Mouse (Mus musculus): ENCODE measurements around the gene Ncapg2. TPM values are rescaled to one million over a fixed set of nuclear protein-coding genes. Genes with fewer than 3 reads are reported as not detected.

Ncapg2 gene
- total and polyA plus RNA-seq, 3 experiments, result 89.3 to 102 (median 95.2) TPM

- H3K4me1 ChIP-seq (ENCODE audit: control insufficient read depth in 1 of 2, insufficient read depth in 2 of 2, low read length in 2 of 2), result no peaks in the 10 kb centered on the region
- DNase-seq (ENCODE audit: low read depth, low spot score), result no peak
- H3K79me2 ChIP-seq (ENCODE audit: control insufficient read depth, insufficient read depth, low read length, poor library complexity), result no peaks in the 10 kb centered on the region
- no peaks in the 10 kb centered on the region for H3K36me3 ChIP-seq (ENCODE audit: control insufficient read depth in 1 of 2, insufficient read depth in 2 of 2, low read length in 2 of 2)
- no peak overlapping the region for H3K9ac ChIP-seq (ENCODE audit: control insufficient read depth, low read depth, low read length, poor library complexity, severe bottlenecking)
- H3K27me3 ChIP-seq (ENCODE audit: control insufficient read depth in 1 of 2, insufficient read depth in 2 of 2, low read length in 2 of 2), result no peaks in the 10 kb centered on the region
- no peak overlapping the region for H3K4me3 ChIP-seq (ENCODE audit: control insufficient read depth in 1 of 2, insufficient read depth in 1 of 2, low read depth in 2 of 2, low read length in 2 of 2)
- H3K9me3 ChIP-seq (replicated peaks; ENCODE audit: insufficient read depth, low read length), result no peaks in the 10 kb centered on the region
- TF ChIP-seq E2F4 (IDR thresholded peaks at IDR 0.05; ENCODE audit: borderline replicate concordance, low read depth, low read length), result no peak
- no peak for TF ChIP-seq GABPA (IDR thresholded peaks at IDR 0.05; ENCODE audit: low read depth, low read length)
- H3K27ac ChIP-seq (ENCODE audit: control insufficient read depth, low read depth, low read length), result no peak overlapping the region
Measured at GRCm38 (mm10) chr12:116512482-116512881, 107.3 kb downstream of the Ncapg2 start.

Other genes with a start within 250 kb of the Ncapg2 start
- gene Wdr60, start 142.4 kb upstream of the Ncapg2 start, total RNA-seq (2012; rRNA removed), result 18.3 and 19.8 TPM in 2 replicates
- 10 to 100 TPM in 1 of 2 experiments, not detected in 1; 21.0 TPM for gene Wdr60, start 142.4 kb upstream of the Ncapg2 start, polyA plus RNA-seq (2012; ENCODE audit: insufficient read depth in 1 of 2, insufficient read length in 2 of 2, low read depth in 1 of 2, low replicate concordance in 2 of 2, missing spikeins in 1 of 2)
- not detected in 2 replicates for gene Gm11027, start 130.0 kb upstream of the Ncapg2 start, total RNA-seq (2012; rRNA removed)
- gene Gm11027, start 130.0 kb upstream of the Ncapg2 start, polyA plus RNA-seq (2012; ENCODE audit: insufficient read depth in 1 of 2, insufficient read length in 2 of 2, low read depth in 1 of 2, low replicate concordance in 2 of 2, missing spikeins in 1 of 2), result not detected
- gene Esyt2, start 124.2 kb upstream of the Ncapg2 start, total RNA-seq (2012; rRNA removed), result 43.2 and 47.5 TPM in 2 replicates
- 10 to 100 TPM; 45.3 to 77.7 TPM for gene Esyt2, start 124.2 kb upstream of the Ncapg2 start, polyA plus RNA-seq (2012; ENCODE audit: insufficient read depth in 1 of 2, insufficient read length in 2 of 2, low read depth in 1 of 2, low replicate concordance in 2 of 2, missing spikeins in 1 of 2)
- not detected in 2 replicates for gene Ptprn2, start 80.3 kb downstream of the Ncapg2 start, total RNA-seq (2012; rRNA removed)
- not detected for gene Ptprn2, start 80.3 kb downstream of the Ncapg2 start, polyA plus RNA-seq (2012; ENCODE audit: insufficient read depth in 1 of 2, insufficient read length in 2 of 2, low read depth in 1 of 2, low replicate concordance in 2 of 2, missing spikeins in 1 of 2)

Measured in MEL (cell line).